Mouse (Mus musculus) mature B cell (primary cell): Measurements from ENCODE around the gene Pop7.

Experiments
- in situ Hi-C: fragments of 300-500 bp; cut with MboI; formaldehyde crosslinking; loops from 2 replicates; pipeline ENCODE4 v1.14.3; 2019

Pop7 gene

DNA sequence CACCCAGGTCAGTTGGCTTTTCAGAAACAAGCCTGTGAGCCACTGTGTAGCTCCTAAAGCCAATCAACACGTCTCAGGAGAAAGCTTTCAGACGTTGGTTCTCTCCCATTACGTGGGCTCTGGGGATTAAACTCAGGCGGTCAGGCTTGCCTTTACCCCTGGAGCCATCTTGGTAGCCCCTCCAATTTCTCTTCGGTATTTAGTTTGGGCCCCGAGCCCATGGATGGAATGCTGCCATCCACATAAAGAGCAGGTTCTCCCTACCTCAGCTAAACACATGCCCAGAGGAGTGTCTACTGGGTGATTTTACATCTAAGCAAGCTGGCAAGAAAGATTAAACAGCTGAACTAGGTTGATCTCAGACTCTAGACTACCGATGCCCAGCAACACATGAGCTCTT is 2.1 kb downstream of the Pop7 start:
- in situ Hi-C loops: no loop called here

DNA sequence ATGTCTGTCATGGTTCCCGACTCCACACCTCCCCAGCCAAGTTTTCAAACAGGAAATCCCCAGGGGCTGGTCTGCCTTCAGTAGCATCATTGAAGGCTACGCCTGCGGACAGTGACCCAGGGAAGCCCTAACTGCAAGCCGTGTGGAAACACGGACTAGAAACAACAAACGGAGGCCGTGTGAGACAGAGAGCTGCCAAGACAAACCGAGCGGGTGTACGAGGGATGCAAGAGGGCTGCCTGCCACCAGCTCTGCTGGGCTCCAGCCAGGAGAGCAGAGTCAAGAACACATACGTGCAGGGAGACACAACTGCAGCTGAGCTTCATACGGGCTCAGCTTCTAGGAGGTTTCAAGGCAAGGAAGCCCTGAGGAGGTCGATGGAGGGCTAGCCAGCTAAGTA is 8.5 kb downstream of the Pop7 start:
- in situ Hi-C loops: no loop called here

DNA sequence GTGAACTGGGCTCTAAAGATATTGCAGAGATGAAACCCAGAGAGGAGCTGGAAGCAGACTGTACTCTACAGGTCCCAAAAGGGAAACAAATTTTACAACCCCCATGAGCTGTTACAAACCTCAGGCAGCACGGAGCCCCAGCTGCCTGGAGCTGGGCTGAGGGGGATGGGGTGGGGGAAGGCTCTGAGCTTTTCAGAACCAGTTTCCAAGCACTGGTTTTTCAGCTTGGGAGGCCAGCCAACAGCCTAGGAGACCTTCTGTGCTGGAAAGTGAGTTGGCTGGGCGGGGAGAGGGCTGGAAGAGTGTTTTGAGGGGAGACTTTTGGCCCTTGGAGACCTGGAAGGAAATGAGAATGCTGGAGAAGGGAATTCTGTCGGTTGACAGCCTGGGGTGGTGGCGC is 10.8 kb downstream of the Pop7 start:
- in situ Hi-C loops: no loop called here

DNA sequence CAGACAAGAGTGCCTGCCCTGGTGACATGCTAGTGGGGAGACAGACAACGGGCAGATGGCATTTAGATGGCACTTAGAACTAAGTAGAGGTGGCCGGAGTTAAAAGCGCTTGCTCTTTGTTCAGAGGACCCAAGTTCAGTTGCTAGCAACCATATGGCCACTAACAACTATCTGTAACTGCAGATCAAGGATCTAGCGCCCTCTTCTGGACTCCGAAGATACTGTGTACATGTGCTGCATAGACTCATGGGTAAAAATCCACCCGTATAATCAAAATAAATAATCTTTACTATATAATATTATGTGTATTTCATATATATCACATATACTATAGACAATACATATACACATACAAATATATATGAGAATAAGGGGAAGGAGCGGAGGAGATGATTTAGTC is 14.7 kb downstream of the Pop7 start:
- in situ Hi-C loops: no loop called here

DNA sequence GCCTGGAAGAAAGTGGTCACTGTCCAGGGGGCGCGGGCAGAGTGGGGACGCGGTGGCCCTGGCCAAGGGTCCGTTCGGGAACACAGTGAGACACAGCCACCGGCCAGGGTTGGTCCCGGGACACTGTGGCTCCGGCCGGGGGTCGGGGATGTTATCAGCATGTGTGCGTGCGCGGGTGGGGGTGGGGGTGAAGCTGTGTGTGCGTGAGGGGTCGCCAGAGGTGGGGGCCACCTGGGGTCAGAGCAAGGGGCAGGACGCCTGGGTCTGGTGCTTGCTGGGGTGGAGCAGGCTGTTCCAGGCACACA is 16.5 kb downstream of the Pop7 start:
- in situ Hi-C loops: no loop called here

DNA sequence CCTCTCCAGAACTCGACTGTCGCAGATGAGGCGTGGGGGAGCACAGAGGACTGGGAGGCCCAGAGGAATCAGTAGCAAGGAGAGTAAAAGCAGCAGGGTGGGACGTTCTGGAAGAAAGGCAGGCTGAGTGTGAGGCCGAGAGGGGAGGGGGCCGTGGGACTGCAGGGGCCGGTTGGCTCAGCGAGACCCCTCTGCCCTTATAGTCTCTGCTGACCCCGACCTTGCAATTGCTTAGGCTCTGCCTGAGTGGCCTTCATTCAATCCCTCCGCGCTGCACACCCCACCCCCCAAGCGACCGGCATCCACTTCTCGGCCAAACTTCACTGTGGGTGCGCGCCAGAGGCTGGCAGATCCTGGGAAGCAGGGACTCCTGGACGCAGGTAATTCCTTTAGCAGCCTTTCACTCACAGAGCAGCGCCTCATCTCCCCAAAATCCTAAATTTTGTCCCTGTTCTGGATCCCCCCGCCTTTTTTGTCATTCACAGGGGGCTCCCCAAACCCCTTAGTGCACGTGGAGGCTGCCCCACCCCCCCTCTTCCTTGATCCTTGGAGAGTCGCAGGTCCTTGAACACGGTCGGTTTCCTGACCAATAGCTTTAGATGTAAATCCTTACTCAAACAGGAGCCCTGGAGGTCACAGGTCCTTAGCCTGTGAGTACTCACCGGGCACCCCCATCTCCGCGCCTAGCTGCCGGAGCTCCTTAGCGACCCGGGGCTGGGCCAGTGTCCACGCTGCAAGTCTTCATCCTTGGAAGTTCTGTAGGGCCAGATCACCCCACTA is 17.1 kb downstream of the Pop7 start:
- in situ Hi-C loops: no loop called here

DNA sequence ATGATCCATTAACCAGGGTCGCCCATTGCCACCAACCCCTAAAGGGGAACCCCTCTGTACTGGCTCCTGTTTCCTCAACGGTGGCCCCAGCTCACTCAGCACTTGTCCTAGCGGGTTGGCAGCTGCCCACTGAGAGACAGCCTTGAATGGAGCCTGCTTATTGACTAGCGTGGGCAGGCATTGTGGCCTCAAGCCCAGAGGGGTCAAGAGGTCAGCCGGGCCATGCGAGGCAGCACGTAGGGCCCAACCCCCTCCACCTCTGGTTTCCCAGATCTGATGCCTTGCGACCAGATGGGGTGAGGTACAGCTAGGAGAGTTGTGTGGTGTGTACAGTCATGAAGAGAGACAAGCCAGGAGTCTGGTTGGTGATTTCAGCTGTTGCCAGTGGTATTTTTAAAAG is 20.4 kb downstream of the Pop7 start:
- in situ Hi-C loops: no loop called here

DNA sequence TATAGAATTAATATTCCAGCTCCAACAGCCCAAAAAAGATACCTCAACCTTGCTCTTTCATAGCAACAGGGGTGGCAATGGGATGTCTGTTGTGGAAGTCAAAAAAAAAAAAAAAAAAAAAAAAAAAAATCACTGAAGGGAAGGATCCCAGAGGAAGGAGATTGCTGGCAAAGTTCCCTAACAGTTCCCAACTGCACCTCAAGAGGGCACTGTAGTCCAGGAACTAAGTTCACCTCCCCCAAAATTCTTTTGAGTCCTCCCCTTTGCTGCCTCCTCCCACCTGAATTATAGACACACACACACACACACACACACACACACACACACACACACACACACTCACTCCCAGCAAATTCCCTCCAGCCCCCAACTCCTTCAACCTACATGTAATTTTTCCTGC is 21.2 kb downstream of the Pop7 start:
- in situ Hi-C loops: no loop called here

DNA sequence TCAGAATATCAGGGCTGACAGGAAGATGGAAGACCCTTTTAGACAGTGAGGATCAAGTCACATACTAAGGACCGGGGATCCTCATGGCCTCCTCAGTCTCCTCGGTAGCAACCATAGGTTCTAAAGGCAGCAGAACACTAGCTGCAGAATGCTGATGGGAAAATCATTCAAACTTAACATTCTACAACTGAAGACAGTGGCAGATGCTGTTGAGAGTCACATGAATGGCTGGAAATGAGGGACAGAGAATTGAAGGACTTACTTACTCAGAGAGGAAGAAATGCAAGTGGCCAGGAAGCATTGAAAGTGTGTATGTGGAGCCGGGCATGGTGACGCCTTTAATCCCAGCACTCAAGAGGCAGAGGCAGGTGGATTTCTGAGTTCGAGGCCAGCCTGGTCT is 25.4 kb downstream of the Pop7 start, which contains the start of gene Zan:
TSS of gene Zan (minus strand) at position 101 of the 400 bp plus-strand sequence.
- in situ Hi-C loops: no loop called here

DNA sequence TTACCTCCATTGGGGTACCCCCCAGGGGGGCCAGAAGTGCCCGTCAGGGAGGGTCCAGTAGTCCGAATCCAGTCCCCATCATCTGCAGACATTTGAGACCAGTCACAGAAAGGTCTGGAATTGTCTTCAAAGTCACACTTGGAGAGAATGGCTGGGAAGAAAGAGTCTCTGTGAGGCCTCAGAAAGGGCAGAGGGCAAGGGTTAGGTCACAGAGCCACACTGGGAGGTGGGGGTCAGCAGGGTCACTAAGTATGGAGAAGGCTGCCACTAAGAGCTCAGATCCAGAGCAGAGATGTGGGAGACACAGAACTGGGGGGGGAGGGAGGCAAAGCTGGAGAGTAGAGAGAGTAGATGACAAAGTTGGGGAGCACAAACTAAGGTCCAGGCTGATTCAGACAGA is 28.0 kb downstream of the Pop7 start:
- in situ Hi-C loops: no loop called here

DNA sequence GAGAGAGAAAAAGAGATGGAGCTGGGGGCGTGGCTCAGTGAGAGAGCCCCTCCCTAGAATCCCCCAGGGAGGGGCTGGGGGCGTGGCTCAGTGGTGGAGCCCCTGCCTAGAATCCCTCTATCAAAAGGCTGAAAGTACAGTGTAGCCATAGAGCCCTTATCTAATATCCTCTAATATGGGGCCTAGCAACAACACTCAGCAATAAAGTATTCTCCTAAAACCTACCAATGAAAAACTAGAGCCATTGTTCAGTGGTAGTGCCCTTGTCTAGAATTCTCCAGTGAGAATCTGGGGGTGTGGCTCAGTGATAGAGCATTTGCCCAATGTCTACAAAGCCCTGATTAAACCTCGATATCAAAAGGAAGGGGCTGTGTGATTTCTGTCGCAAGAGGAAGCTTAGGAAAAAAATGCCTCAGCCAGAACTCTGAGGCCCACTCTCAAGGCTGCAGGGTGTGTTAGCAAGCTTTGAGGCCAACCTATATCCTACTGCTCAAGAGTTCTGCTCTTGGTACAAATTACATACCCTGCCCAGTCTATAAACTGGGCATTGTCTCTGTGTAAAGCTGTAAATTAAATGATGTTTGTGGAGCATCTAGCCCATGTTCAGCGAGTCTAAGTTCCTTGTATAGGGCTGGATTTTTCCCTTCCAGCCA is 29.9 kb downstream of the Pop7 start:
- in situ Hi-C loops: no loop called here

DNA sequence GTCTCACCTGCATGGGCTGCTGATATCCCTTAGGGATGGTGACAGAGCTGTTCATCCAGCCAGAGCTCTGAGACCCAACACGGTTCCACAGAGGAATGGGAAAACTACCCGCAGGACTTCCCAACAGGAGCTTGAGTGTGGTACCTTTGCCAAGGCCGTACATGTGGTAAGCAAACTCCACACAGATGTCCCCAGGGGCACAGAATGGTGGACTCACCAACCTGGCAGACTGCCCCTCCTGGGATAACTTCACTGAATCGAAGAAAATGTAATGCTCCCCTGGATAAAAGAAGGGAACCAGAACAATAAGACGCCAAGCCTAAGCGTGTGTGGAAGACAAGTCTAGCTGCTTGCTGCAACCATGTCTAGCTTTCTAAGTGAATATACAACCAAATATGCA is 35.4 kb downstream of the Pop7 start:
- in situ Hi-C loops: no loop called here

DNA sequence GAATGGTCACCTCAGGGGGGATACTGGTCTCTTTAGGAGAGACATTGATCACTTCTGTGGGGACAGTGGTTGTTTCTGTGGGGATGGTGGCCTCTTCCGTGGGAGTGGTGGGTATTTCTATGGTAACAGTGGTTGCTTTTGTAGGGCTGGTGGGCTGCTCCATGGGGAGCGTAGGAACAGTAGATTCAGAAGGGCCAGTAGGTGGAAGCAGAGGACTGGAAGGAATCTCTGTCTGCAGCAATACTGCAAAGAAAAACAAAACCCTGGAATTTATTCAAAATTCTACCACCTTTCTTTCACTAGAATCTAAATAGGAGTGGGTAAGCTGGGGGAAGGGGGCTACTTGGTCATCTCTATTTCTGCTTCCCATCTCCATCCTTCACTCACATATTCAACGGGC is 37.3 kb downstream of the Pop7 start:
- in situ Hi-C loops: no loop called here

DNA sequence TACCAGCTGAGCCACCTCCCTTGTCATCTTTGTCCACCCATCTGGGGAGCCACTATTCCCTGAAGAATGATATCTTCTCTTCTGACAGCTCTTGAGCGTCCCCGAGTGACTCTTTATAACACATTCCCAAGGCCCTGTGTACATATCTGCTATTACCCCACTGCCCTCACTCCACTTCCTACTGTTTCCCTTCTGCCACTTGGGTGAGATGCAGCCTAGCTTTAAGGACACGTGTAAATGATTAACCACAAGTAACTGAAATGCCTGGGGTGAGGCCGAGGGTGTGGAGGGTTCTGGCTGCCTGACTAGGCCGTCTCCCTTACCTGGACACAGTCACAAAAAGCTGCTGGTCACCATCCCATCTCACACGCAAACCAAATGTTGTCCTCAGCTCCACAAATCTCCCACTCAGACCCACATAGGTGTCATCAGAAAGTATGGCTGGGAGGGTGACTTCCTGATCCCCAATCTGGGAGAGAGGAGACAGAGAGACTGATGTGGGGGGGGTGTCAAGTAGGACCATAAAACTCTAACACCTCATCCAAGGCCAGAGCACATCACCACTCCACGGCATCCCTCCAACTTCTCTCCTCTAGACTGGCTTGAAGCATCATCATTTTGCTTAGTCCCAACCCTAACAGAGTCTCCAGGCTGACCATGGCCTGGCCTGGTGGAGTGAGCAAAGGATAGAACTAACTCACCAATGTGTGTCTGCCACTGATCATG is 46.3 kb downstream of the Pop7 start:
- in situ Hi-C loops: no loop called here

DNA sequence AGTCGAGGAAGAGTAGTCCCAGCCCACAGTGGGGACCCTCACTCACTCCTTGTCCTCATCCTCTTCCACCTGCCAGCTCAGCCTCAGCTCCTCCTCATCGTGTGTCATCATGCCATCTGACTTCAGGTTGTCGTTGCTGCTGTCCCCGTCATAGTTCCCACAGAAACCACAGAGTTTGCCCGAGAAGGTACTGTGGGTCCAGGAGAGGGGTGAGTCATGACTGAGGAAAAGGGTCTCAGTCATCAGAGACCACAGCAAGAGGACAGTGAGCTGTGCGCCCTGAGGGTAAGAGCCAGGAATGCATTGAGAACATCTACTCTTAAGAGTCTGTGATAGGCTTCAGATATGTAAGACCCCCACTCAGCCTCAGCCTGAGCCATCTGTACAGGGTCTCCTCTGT is 47.1 kb downstream of the Pop7 start:
- in situ Hi-C loops: no loop called here
